Mouse (Mus musculus) brain, adult 10 weeks (tissue): ENCODE results near the gene Heg1. TPM values are rescaled to one million over a fixed set of nuclear protein-coding genes. Genes with fewer than 3 reads are reported as not detected.

ENCODE experiments used
- polyA plus RNA-seq: library from polyadenylated mRNA; stranded (reverse); fragments of 350-450 nt; fragmentation: Illumina TruSeq; extraction: RNeasy Lipid Tissue Mini Kit (QIAGEN cat#74804); gene quantifications from one replicate; pipeline ENCODE4 v1.2.3, GENCODE M21; 2015; ENCODE audit warnings: low read depth, low replicate concordance

Gene Heg1
- polyA plus RNA-seq = 12.0 TPM

GRCm38 (mm10) chr16:33684162-33684702 lies at the start of gene Heg1:
Heg1 (plus strand) TSS chr16:33684370.

GRCm38 (mm10) chr16:33793846-33794791 lies 109.9 kb downstream of the Heg1 start, which contains the start of gene Muc13:
Muc13 (plus strand) TSS chr16:33794037.

Other genes with a start within 250 kb of the Heg1 start
- 1.5 TPM for gene Slc12a8, start 167.0 kb upstream of the Heg1 start, polyA plus RNA-seq
- not detected for gene Muc13, start 109.7 kb downstream of the Heg1 start, polyA plus RNA-seq
- 36.8 TPM for gene Itgb5, start 145.3 kb downstream of the Heg1 start, polyA plus RNA-seq